Mouse (Mus musculus) liver, postnatal 0 days (tissue): ENCODE results near the gene Ncor2.

Experiments used
- CTCF ChIP-seq: sonication (generic); IDR thresholded peaks from 2 replicates; pipeline ENCODE4 v1.5.1; 2016; ENCODE audit warnings: antibody characterized with exemption, low read depth
- EP300 ChIP-seq: IDR thresholded peaks from 2 replicates; pipeline ENCODE4 v1.6.1; 2016; ENCODE audit warnings: antibody characterized with exemption, low read depth, mild to moderate bottlenecking

- TF ChIP-seq CTCF: no peak
- no peak for TF ChIP-seq EP300
Observed at GRCm38 (mm10) chr5:125112588-125112987, 66.4 kb downstream of the Ncor2 start.
